Mouse (Mus musculus) testis, adult 2 months (tissue): ENCODE data around the gene Fabp7.

Experiments used
- CTCF ChIP-seq: fragments of 200-500 bp; IDR thresholded peaks from 2 replicates; pipeline ENCODE4 v1.5.1; 2012; ENCODE audit warnings: low read depth, mild to moderate bottlenecking, inconsistent platforms, low read length, moderate library complexity; ENCODE audit not compliant: control insufficient read depth, insufficient read depth, insufficient replicate concordance
- POLR2A ChIP-seq: fragments of 200-500 bp; IDR thresholded peaks from 2 replicates; pipeline ENCODE4 v1.6.1; 2012; ENCODE audit warnings: low read depth, mild to moderate bottlenecking, inconsistent platforms, low read length, moderate library complexity; ENCODE audit not compliant: control insufficient read depth

DNA sequence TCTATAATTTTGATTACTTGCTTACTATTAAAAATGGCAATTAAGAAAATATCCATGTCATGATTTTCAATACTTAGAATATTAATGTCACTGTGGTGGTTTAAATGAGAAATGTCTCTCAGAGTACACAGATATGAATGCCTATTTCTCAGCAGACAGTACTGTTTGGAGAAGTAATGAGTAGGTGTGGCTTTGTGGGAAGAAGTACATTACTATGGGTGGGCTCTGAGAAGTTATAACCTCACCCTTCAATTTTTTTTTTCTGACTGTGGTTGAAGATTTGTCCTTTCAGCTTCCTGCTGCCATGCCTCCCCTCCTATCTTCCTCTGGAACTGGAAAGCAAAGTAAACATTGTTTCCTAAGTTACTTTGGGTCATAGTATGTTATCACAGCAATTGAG, 51.3 kb downstream of the Fabp7 start:
- TF ChIP-seq POLR2A = no peak
- no peak for TF ChIP-seq CTCF
